Mouse (Mus musculus): ENCODE results near the gene Gzmm.

DNA sequence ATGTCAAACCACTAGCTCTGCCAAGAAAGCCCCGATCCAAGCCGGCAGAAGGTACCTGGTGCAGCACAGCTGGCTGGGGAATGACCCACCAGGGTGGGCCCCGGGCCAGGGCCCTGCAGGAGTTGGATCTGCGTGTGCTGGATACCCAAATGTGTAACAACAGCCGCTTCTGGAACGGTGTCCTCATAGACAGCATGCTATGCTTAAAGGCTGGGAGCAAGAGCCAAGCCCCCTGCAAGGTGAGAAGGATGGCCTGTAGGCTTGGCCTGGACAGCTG, 5.5 kb downstream of the Gzmm start:
- no peak for TF ChIP-seq CHD2 (IDR thresholded peaks at IDR 0.05; ENCODE audit: low read depth, low read length)
- no peak for TF ChIP-seq ZC3H11A (IDR thresholded peaks at IDR 0.05; ENCODE audit: borderline replicate concordance, low read depth, low read length)
